Mouse (Mus musculus) heart, embryonic 11.5 days (tissue): Measurements from ENCODE around the gene Bpifb3. TPM values are rescaled to one million over a fixed set of nuclear protein-coding genes. Genes with fewer than 3 reads are reported as not detected.

Source experiments
- ATAC-seq: fragments of 200-750 bp; cut with Nextera tagmentation; replicated peaks from 2 replicates; pipeline ENCODE4 v1.8.0; 2017; ENCODE audit warnings: moderate library complexity; ENCODE audit not compliant: insufficient number of reproducible peaks, low FRiP score, low TSS enrichment
- H3K27ac ChIP-seq: fragments of 300-500 bp; sonication (generic); 2 replicates; pipeline ENCODE4 v1.5.1; 2014; ENCODE audit warnings: mild to moderate bottlenecking, low read depth, low read length
- H3K27me3 ChIP-seq: fragments of 300-500 bp; sonication (generic); 2 replicates; pipeline ENCODE4 v1.6.1; 2014; ENCODE audit warnings: mild to moderate bottlenecking, low read length, mixed read lengths; ENCODE audit not compliant: control insufficient read depth, insufficient read depth
- H3K36me3 ChIP-seq: fragments of 300-500 bp; sonication (generic); 2 replicates; pipeline ENCODE4 v1.6.1; 2014; ENCODE audit warnings: mild to moderate bottlenecking, low read length, moderate library complexity, mixed read lengths; ENCODE audit not compliant: control insufficient read depth, insufficient read depth
- H3K4me1 ChIP-seq: fragments of 300-500 bp; sonication (generic); 2 replicates; pipeline ENCODE4 v1.6.1; 2014; ENCODE audit warnings: low read length; ENCODE audit not compliant: control insufficient read depth, insufficient read depth
- H3K4me2 ChIP-seq: fragments of 300-500 bp; sonication (generic); 2 replicates; pipeline ENCODE4 v1.6.1; 2014; ENCODE audit warnings: mild to moderate bottlenecking, moderate library complexity
- H3K4me3 ChIP-seq: fragments of 300-500 bp; sonication (generic); 2 replicates; pipeline ENCODE4 v1.5.1; 2014; ENCODE audit warnings: low read depth, low read length
- H3K9ac ChIP-seq: fragments of 300-500 bp; sonication (generic); 2 replicates; pipeline ENCODE4 v1.6.1; 2014; ENCODE audit warnings: mild to moderate bottlenecking, low read depth, low read length, moderate library complexity
- H3K9me3 ChIP-seq: fragments of 300-500 bp; sonication (generic); replicated peaks from 2 replicates; pipeline ENCODE4 v1.6.1; 2016; ENCODE audit warnings: low read length; ENCODE audit not compliant: control insufficient read depth
- WGBS: fragments of 180-500 bp; shearing (Covaris S2); extraction: QIAGEN DNeasy Blood & Tissue Kit; methylation state at CpG from one replicate; pipeline ENCODE4 v1.1.7; 2014; ENCODE audit not compliant: insufficient replicate concordance; 5-methylcytosine and 5-hydroxymethylcytosine counted together
- polyA plus RNA-seq: library from polyadenylated mRNA; unstranded; fragments of >200 nt; fragmentation: Nextera tagmentation; extraction: Ambion mirVana; gene quantifications from 2 replicates; pipeline ENCODE4 v1.2.1, GENCODE M21; 2014

The Bpifb3 gene
- polyA plus RNA-seq, 1 experiment from 2014 or later: not detected

GRCm38 (mm10) chr2:153929871-153930413 is 11.9 kb downstream of the Bpifb3 start:
- Histone ChIP-seq H3K4me1 (no peaks in the 10 kb centered on the region), H3K27me3 (no peaks in the 10 kb centered on the region), H3K4me2 (no peak overlapping the region), H3K36me3 (no peaks in the 10 kb centered on the region), H3K4me3 (no peak overlapping the region), H3K9ac (no peak overlapping the region), H3K27ac (no peak overlapping the region), H3K9me3 (no peaks in the 10 kb centered on the region)
- WGBS: 34% methylated on average over 3 of the region's 3 CpGs
- ATAC-seq: peak; percentile 36; the same call in 1 of the 2 replicates

GRCm38 (mm10) chr2:153931125-153931524 is 13.1 kb downstream of the Bpifb3 start:
- H3K4me2 ChIP-seq: no peak overlapping the region
- H3K4me1 ChIP-seq: no peaks in the 10 kb centered on the region
- H3K36me3 ChIP-seq: no peaks in the 10 kb centered on the region
- no peak overlapping the region for H3K27ac ChIP-seq
- no peaks in the 10 kb centered on the region for H3K27me3 ChIP-seq
- no peaks in the 10 kb centered on the region for H3K9me3 ChIP-seq
- no peak overlapping the region for H3K9ac ChIP-seq
- WGBS: 80% methylated on average over 6 of the region's 6 CpGs
- H3K4me3 ChIP-seq: no peak overlapping the region
- no peak for ATAC-seq

- no peak overlapping the region for H3K4me3 ChIP-seq
- 74% methylated on average over 6 of the region's 6 CpGs for WGBS
- no peak overlapping the region for H3K9ac ChIP-seq
- H3K36me3 ChIP-seq: no peaks in the 10 kb centered on the region
- no peaks in the 10 kb centered on the region for H3K4me1 ChIP-seq
- no peak overlapping the region for H3K4me2 ChIP-seq
- H3K27ac ChIP-seq: no peak overlapping the region
- H3K9me3 ChIP-seq: no peaks in the 10 kb centered on the region
- no peak for ATAC-seq
- no peaks in the 10 kb centered on the region for H3K27me3 ChIP-seq
Observed at GRCm38 (mm10) chr2:153933311-153933710, 15.3 kb downstream of the Bpifb3 start.

GRCm38 (mm10) chr2:153935348-153935747 is 17.3 kb downstream of the Bpifb3 start:
- Histone ChIP-seq H3K4me3 (no peak overlapping the region), H3K9me3 (no peaks in the 10 kb centered on the region), H3K4me1 (no peaks in the 10 kb centered on the region), H3K36me3 (no peaks in the 10 kb centered on the region), H3K4me2 (no peak overlapping the region), H3K9ac (no peak overlapping the region), H3K27ac (no peak overlapping the region), H3K27me3 (no peaks in the 10 kb centered on the region)
- 84% methylated on average over 6 of the region's 6 CpGs for WGBS
- no peak for ATAC-seq

- Histone ChIP-seq H3K4me2 (no peak within 1 kb of the TSS), H3K9me3 (no peaks in the 10 kb centered on the region), H3K36me3 (no peaks in the 10 kb centered on the region), H3K27me3 (no peaks in the 10 kb centered on the region), H3K4me1 (no peaks in the 10 kb centered on the region), H3K4me3 (no peak within 1 kb of the TSS), H3K9ac (no peak within 1 kb of the TSS), H3K27ac (no peak within 1 kb of the TSS)
- ATAC-seq: no peak
- WGBS: 77% methylated on average over 5 of the region's 5 CpGs
Observed at GRCm38 (mm10) chr2:153937843-153938242, 19.8 kb downstream of the Bpifb3 start, which contains the start of gene Bpifb4. Gene Bpifb4, plus strand, starts transcription at chr2:153938212.

- H3K9ac ChIP-seq: no peak overlapping the region
Observed at GRCm38 (mm10) chr2:153943537-153943936, 25.5 kb downstream of the Bpifb3 start.

GRCm38 (mm10) chr2:153944567-153944966 is 26.5 kb downstream of the Bpifb3 start:
- no peaks in the 10 kb centered on the region for H3K4me1 ChIP-seq
- no peak for ATAC-seq
- H3K9me3 ChIP-seq: no peaks in the 10 kb centered on the region
- H3K4me3 ChIP-seq: no peak overlapping the region
- no peak overlapping the region for H3K4me2 ChIP-seq
- H3K27ac ChIP-seq: no peak overlapping the region
- H3K36me3 ChIP-seq: no peaks in the 10 kb centered on the region
- no peak overlapping the region for H3K9ac ChIP-seq
- 83% methylated on average over 8 of the region's 8 CpGs for WGBS
- no peaks in the 10 kb centered on the region for H3K27me3 ChIP-seq

More at GRCm38 (mm10) chr2:153943537-153943936, 25.5 kb downstream of the Bpifb3 start:
- 42% methylated on average over 3 of the region's 3 CpGs for WGBS
- Histone ChIP-seq H3K4me2 (no peak overlapping the region), H3K4me1 (no peaks in the 10 kb centered on the region), H3K27ac (no peak overlapping the region), H3K36me3 (no peaks in the 10 kb centered on the region), H3K9me3 (no peaks in the 10 kb centered on the region), H3K4me3 (no peak overlapping the region), H3K27me3 (no peaks in the 10 kb centered on the region)
- no peak for ATAC-seq

GRCm38 (mm10) chr2:153952897-153953296 is 34.9 kb downstream of the Bpifb3 start:
- 27% methylated on average over 6 of the region's 6 CpGs for WGBS

GRCm38 (mm10) chr2:153953836-153954235 is 35.8 kb downstream of the Bpifb3 start:
- WGBS: 7% methylated on average over 6 of the region's 6 CpGs

More at GRCm38 (mm10) chr2:153952897-153953296, 34.9 kb downstream of the Bpifb3 start:
- Histone ChIP-seq H3K4me1 (no peaks in the 10 kb centered on the region), H3K27me3 (no peaks in the 10 kb centered on the region), H3K36me3 (no peaks in the 10 kb centered on the region), H3K9ac (no peak overlapping the region), H3K9me3 (no peaks in the 10 kb centered on the region), H3K4me3 (no peak overlapping the region), H3K27ac (no peak overlapping the region), H3K4me2 (no peak overlapping the region)
- ATAC-seq: no peak

More at GRCm38 (mm10) chr2:153953836-153954235, 35.8 kb downstream of the Bpifb3 start:
- Histone ChIP-seq H3K36me3 (no peaks in the 10 kb centered on the region), H3K9ac (no peak overlapping the region), H3K4me3 (no peak overlapping the region), H3K4me2 (no peak overlapping the region; the same call in 1 of the 2 replicates), H3K9me3 (no peaks in the 10 kb centered on the region), H3K27me3 (no peaks in the 10 kb centered on the region), H3K27ac (no peak overlapping the region), H3K4me1 (no peaks in the 10 kb centered on the region)
- no peak for ATAC-seq
